In genomic region chr3:122422276-122422675, GRCm38 (mm10) we compare ENCODE assay signal across 13 mouse cellular contexts.
DNase-seq lines count a peak whose midpoint lies in the region; ATAC-seq lines count a peak whose summit lies in the region.
"Had no signal": no experiment of that assay in that cellular context is flagged by ENCODE, and none has a peak within 500 bp of the region (broad histone marks: within the 10 kb centered on the region; RNA-seq: fewer than 3 reads in every experiment).

No protein-coding gene starts in this region.

- no peak for ATAC-seq in liver, embryonic 13.5 days (ENCODE audit: low read depth)
- ATAC-seq: inflammation-experienced regulatory T-cells, adult 6 months had no signal

- no peak for DNase-seq in heart, embryonic 10.5 days (ENCODE audit: low spot score)
- no peak for DNase-seq in heart, adult 11 months
- peak; percentile 27 for DNase-seq in lung, postnatal 10 days
- DNase-seq in lung, postnatal 14 days: no peak
- peak; percentile 83 for DNase-seq in adrenal gland, adult 2 months
- DNase-seq in liver, embryonic 13.5 days: no peak
- DNase-seq in frontal cortex, postnatal 25 days (ENCODE audit: low spot score in 2 of 2): no peak
- no peak for DNase-seq in embryo, embryonic 9.5 days (ENCODE audit: extremely low spot score)
- DNase-seq: cerebellum, adult 11-12 months; heart, postnatal 4 days; retina, postnatal 1 day had no signal

- H3K36me3 ChIP-seq in heart, embryonic 10.5 days: no peaks in the 10 kb centered on the region
- H3K36me3 ChIP-seq in liver, embryonic 13.5 days: no peaks in the 10 kb centered on the region

- H3K9ac ChIP-seq in liver, embryonic 13.5 days: no peak overlapping the region
- H3K9ac ChIP-seq: liver, embryonic 14.5 days had no signal

- peak overlapping the region; percentile 17; the same call in 1 of the 2 replicates for H3K4me2 ChIP-seq in liver, embryonic 13.5 days

- WGBS in heart, embryonic 10.5 days: 29% methylated on average over 7 of the region's 7 CpGs
- WGBS in liver, embryonic 13.5 days (ENCODE audit: insufficient replicate concordance): 53% methylated on average over 7 of the region's 7 CpGs

- H3K27me3 ChIP-seq in heart, embryonic 10.5 days (ENCODE audit: insufficient read depth, poor library complexity, severe bottlenecking): peaks cover 19% of the 10 kb centered on the region
- peaks cover 49% of the 10 kb centered on the region for H3K27me3 ChIP-seq in liver, embryonic 13.5 days

- H3K4me1 ChIP-seq in heart, embryonic 10.5 days: peaks cover 40% of the 10 kb centered on the region
- H3K4me1 ChIP-seq in liver, embryonic 13.5 days (replicated peaks): peaks cover 19% of the 10 kb centered on the region; the same call in 1 of the 2 replicates

- H3K4me3 ChIP-seq in heart, embryonic 10.5 days: peak overlapping the region; percentile 71; the same call in 1 of the 2 replicates
- H3K4me3 ChIP-seq in liver, embryonic 13.5 days (replicated peaks): no peak overlapping the region

- H3K27ac ChIP-seq in heart, embryonic 10.5 days: peak overlapping the region; percentile 42
- no peak overlapping the region for H3K27ac ChIP-seq in liver, embryonic 13.5 days
- H3K27ac ChIP-seq: liver, embryonic 14.5 days had no signal

- no peaks in the 10 kb centered on the region for H3K9me3 ChIP-seq in heart, embryonic 10.5 days
- no peaks in the 10 kb centered on the region for H3K9me3 ChIP-seq in liver, embryonic 13.5 days (replicated peaks)

Comparison
In these comparisons a context has a peak if more than half of its experiments do, and no peak if none do; other contexts are left out.
1. DNase-seq: peak in lung, postnatal 10 days (single experiment) and adrenal gland, adult 2 months (single experiment); none in heart, embryonic 10.5 days (single experiment), heart, adult 11 months (single experiment), lung, postnatal 14 days (single experiment), liver, embryonic 13.5 days (single experiment), frontal cortex, postnatal 25 days (0 of 2) and embryo, embryonic 9.5 days (single experiment).